8 mouse cellular contexts compared by ENCODE assay signal in the genomic region with DNA sequence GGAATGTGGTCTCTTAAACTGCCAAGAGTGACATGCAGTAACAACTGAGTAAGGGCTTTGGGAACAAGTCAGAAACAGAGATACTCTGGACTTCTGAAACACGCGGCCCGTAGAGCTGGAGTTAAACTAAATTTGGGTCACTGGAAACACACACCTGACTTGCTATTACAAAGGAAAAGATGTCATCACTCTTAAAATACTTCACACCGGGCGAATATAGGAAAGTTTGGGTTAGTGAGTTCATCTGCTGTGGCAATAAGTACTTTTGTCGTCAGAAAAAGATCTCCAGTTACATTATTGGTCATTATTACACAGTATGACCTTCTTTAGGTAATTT. TPM values are rescaled to one million over a fixed set of nuclear protein-coding genes. Genes with fewer than 3 reads are reported as not detected.
A peak's percentile ranks its signal among the peaks of the same experiment; 100 is the strongest.
DNase-seq lines count a peak whose midpoint lies in the region; ATAC-seq and TF ChIP-seq lines count a peak whose summit lies in the region.

No protein-coding gene starts in this region.

- H3K4me3 ChIP-seq in kidney, embryonic 15.5 days (replicated peaks), result peak overlapping the region; percentile 86
- H3K4me3 ChIP-seq in embryonic facial prominence, embryonic 11.5 days (ENCODE audit: low read depth, low read length), result peak overlapping the region; percentile 86
- H3K4me3 ChIP-seq in intestine, embryonic 15.5 days (replicated peaks), result peak overlapping the region; percentile 79
- no peak overlapping the region for H3K4me3 ChIP-seq in myocyte

- H3K4me2 ChIP-seq in kidney, embryonic 15.5 days, result peak overlapping the region; percentile 91
- H3K4me2 ChIP-seq in embryonic facial prominence, embryonic 11.5 days (ENCODE audit: low read depth, low read length), result peak overlapping the region; percentile 77
- peak overlapping the region; percentile 95 for H3K4me2 ChIP-seq in intestine, embryonic 15.5 days (replicated peaks)
- H3K4me2 ChIP-seq in myocyte (ENCODE audit: low read depth), result peak overlapping the region; percentile 62

- no peaks in the 10 kb centered on the region for H3K9me3 ChIP-seq in kidney, embryonic 15.5 days (replicated peaks)
- H3K9me3 ChIP-seq in embryonic facial prominence, embryonic 11.5 days (replicated peaks; ENCODE audit: control insufficient read depth, low read length), result no peaks in the 10 kb centered on the region
- no peaks in the 10 kb centered on the region for H3K9me3 ChIP-seq in intestine, embryonic 15.5 days

- H3K9ac ChIP-seq in kidney, embryonic 15.5 days, result peak overlapping the region; percentile 72; the same call in 1 of the 2 replicates
- H3K9ac ChIP-seq in embryonic facial prominence, embryonic 11.5 days (replicated peaks; ENCODE audit: low read length), result peak overlapping the region; percentile 78
- H3K9ac ChIP-seq in intestine, embryonic 15.5 days, result peak overlapping the region; percentile 70; the same call in 1 of the 2 replicates

- ATAC-seq in kidney, embryonic 15.5 days (replicated peaks; ENCODE audit: low FRiP score), result no peak
- no peak for ATAC-seq in embryonic facial prominence, embryonic 11.5 days (replicated peaks; ENCODE audit: insufficient number of reproducible peaks, low FRiP score, low TSS enrichment, low read depth)
- ATAC-seq in intestine, embryonic 15.5 days, result no peak

- H3K79me2 ChIP-seq in myocyte (ENCODE audit: control insufficient read depth, insufficient read depth), result no peaks in the 10 kb centered on the region

- H3K27ac ChIP-seq in kidney, embryonic 15.5 days, result no peak overlapping the region
- H3K27ac ChIP-seq in embryonic facial prominence, embryonic 11.5 days (replicated peaks; ENCODE audit: low read depth, low read length), result no peak overlapping the region
- no peak overlapping the region for H3K27ac ChIP-seq in intestine, embryonic 15.5 days

- no peaks in the 10 kb centered on the region for H3K36me3 ChIP-seq in kidney, embryonic 15.5 days
- H3K36me3 ChIP-seq in embryonic facial prominence, embryonic 11.5 days (replicated peaks; ENCODE audit: control insufficient read depth, insufficient read depth, low read depth, low read length), result no peaks in the 10 kb centered on the region
- H3K36me3 ChIP-seq in intestine, embryonic 15.5 days, result no peaks in the 10 kb centered on the region
- H3K36me3 ChIP-seq in myocyte (ENCODE audit: control insufficient read depth, insufficient read depth), result no peaks in the 10 kb centered on the region

- 1% methylated on average over 6 of the region's 6 CpGs for WGBS in kidney, embryonic 15.5 days
- WGBS in embryonic facial prominence, embryonic 11.5 days, result under 1% methylated on average over 6 of the region's 6 CpGs
- WGBS in intestine, embryonic 15.5 days, result 4% methylated on average over 6 of the region's 6 CpGs

- H3K27me3 ChIP-seq in kidney, embryonic 15.5 days, result peaks cover 25% of the 10 kb centered on the region
- H3K27me3 ChIP-seq in embryonic facial prominence, embryonic 11.5 days (ENCODE audit: control insufficient read depth, insufficient read depth, low read length), result no peaks in the 10 kb centered on the region
- no peaks in the 10 kb centered on the region for H3K27me3 ChIP-seq in intestine, embryonic 15.5 days (replicated peaks)
- peaks cover 19% of the 10 kb centered on the region for H3K27me3 ChIP-seq in myocyte (ENCODE audit: control insufficient read depth, insufficient read depth, insufficient read length)

- peaks cover 7% of the 10 kb centered on the region; the same call in 1 of the 2 replicates for H3K4me1 ChIP-seq in kidney, embryonic 15.5 days
- no peaks in the 10 kb centered on the region for H3K4me1 ChIP-seq in embryonic facial prominence, embryonic 11.5 days (ENCODE audit: control insufficient read depth, insufficient read depth, low read length)
- 0 out of 2 replicates have a peak, but pooled peaks cover 4% of the 10 kb centered on the region for H3K4me1 ChIP-seq in intestine, embryonic 15.5 days (replicated peaks)

- TF ChIP-seq POLR2A in myocyte (IDR thresholded peaks at IDR 0.05; ENCODE audit: insufficient read length, low read depth), result no peak

- H3ac ChIP-seq in myocyte (ENCODE audit: control insufficient read depth, insufficient read length), result no peak overlapping the region

- no peak for DNase-seq in kidney, adult 8-10 months
- DNase-seq in embryonic facial prominence, embryonic 11.5 days (ENCODE audit: low spot score), result no peak
- no peak for DNase-seq in spleen, postnatal 36 days (ENCODE audit: low spot score in 2 of 2)
- DNase-seq in layer of hippocampus, adult 18-20 months (ENCODE audit: low spot score in 2 of 2), result no peak
- DNase-seq in kidney, adult 11 months, result no peak

TF ChIP-seq in myocyte, 11 proteins besides CTCF, POLR2A, EP300 and RAD21:
- TF ChIP-seq TCF12 (IDR thresholded peaks at IDR 0.05; ENCODE audit: insufficient read depth, poor library complexity, severe bottlenecking) (no peak), CEBPB (IDR thresholded peaks at IDR 0.05; ENCODE audit: insufficient read depth, poor library complexity, severe bottlenecking) (no peak), POLR2AphosphoS2 (IDR thresholded peaks at IDR 0.05; ENCODE audit: insufficient read length, low read depth) (no peak), REST (IDR thresholded peaks at IDR 0.05; ENCODE audit: insufficient read depth, insufficient read length) (no peak), MAX (IDR thresholded peaks at IDR 0.05; ENCODE audit: low read depth) (no peak), TCF3 (IDR thresholded peaks at IDR 0.05; ENCODE audit: insufficient read length, low read depth) (no peak), SRF (IDR thresholded peaks at IDR 0.05; ENCODE audit: control insufficient read depth, insufficient read length, low read depth) (no peak), MYOD1 (IDR thresholded peaks at IDR 0.05; ENCODE audit: control insufficient read depth in 1 of 3, insufficient read length in 2 of 3, low read depth in 2 of 3) (no peak), E2F4 (IDR thresholded peaks at IDR 0.05; ENCODE audit: insufficient read depth) (no peak), USF1 (IDR thresholded peaks at IDR 0.05; ENCODE audit: low read depth) (no peak)

RNA-seq across cellular contexts. Expression of a gene that starts 19.3 kb away (rescaled TPM):
- polyA plus RNA-seq in kidney, embryonic 15.5 days (2015; fragmentation: Nextera tagmentation; extraction: Ambion mirVana), result 6.7 and 7.4 TPM in 2 replicates
- 17.3 and 18.1 TPM in 2 replicates for polyA plus RNA-seq in embryonic facial prominence, embryonic 11.5 days (2014; fragmentation: Nextera tagmentation; extraction: Ambion mirVana)
- polyA plus RNA-seq in intestine, embryonic 15.5 days (2015; fragmentation: Nextera tagmentation; extraction: Ambion mirVana), result 3.9 and 5.5 TPM in 2 replicates
- 0.67 TPM for polyA plus RNA-seq in myocyte (2012; fragmentation: generic; extraction: Trizol)
- total RNA-seq in layer of hippocampus, adult 18-20 months (2021), result 10 to 100 TPM; 67.6 to 74.5 TPM
